Mouse (Mus musculus) heart, postnatal 10 days (tissue): ENCODE results near the gene Rad54l2. TPM values are rescaled to one million over a fixed set of nuclear protein-coding genes. Genes with fewer than 3 reads are reported as not detected.

Source experiments
- total RNA-seq, 2 experiments: library from RNA; stranded (reverse); gene quantifications; 2 replicates each; pipeline ENCODE4 v1.2.3; 2021

Rad54l2 gene
- total RNA-seq, 2 experiments from 2014 or later: 14.6 to 15.8 TPM

Other genes starting within 250 kb of the Rad54l2 start
- not detected for gene Iqcf3, start 227.6 kb downstream of the Rad54l2 start, total RNA-seq
- gene Iqcf4, start 218.2 kb downstream of the Rad54l2 start, total RNA-seq: not detected
- gene Iqcf6, start 162.6 kb downstream of the Rad54l2 start, total RNA-seq: not detected
- gene Grm2, start 133.1 kb downstream of the Rad54l2 start, total RNA-seq: not detected
- gene Tex264, start 103.3 kb downstream of the Rad54l2 start, total RNA-seq: 10 to 100 TPM; 35.4 to 37.4 TPM
- 10 to 100 TPM; 23.1 to 25.8 TPM for gene Dcaf1, start 32.7 kb upstream of the Rad54l2 start, total RNA-seq
- gene Rbm15b, start 98.2 kb upstream of the Rad54l2 start, total RNA-seq: 10 to 100 TPM; 18.1 to 19.8 TPM
- 10 to 100 TPM; 95.7 to 95.9 TPM for gene Manf, start 102.8 kb upstream of the Rad54l2 start, total RNA-seq